ENCODE assay signal across 10 mouse cellular contexts in the genomic region with DNA sequence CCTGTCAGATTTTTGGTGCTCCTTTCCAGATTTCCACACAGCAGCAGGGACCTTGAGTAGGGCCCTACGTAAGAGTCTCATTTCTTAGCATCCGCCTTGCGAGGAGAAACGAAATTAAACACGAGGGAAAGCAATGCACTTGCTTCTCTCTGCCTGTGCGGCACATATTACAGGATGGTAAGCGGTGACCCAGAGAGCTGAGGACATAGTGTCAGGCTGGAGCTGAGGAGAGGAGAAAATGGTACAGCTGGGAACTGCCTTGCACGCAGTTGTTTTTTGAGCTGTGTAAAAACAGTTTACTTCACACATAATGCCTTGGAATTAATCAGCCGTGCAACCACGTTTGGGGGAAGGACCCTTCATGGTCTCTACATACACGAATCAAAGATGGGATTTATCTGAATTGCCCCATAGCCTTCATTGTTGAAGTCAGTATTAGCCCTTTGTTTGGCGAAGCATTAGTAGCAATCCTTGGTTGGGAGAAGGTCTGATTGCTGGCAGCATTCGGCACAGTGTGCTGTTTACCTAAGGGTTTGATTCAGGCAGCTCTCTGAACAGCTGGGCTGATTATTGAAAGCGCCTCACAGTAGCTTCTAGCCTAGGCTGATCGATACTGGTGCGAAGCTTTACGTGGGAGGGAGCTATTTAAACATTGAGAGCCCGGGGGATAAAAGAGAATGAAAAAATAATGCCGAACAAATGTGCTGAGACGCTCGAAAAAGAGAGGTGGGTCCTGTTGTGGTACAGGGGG.
DNase-seq lines count a peak whose midpoint lies in the region; ATAC-seq lines count a peak whose summit lies in the region.
"Had no signal": no experiment of that assay in that cellular context is flagged by ENCODE, and none has a peak within 500 bp of the region (broad histone marks: within the 10 kb centered on the region; RNA-seq: fewer than 3 reads in every experiment).

No protein-coding gene starts in this region.

- H3K27me3 ChIP-seq in forebrain, embryonic 16.5 days (replicated peaks; ENCODE audit: control insufficient read depth, insufficient read depth, low read length), result no peaks in the 10 kb centered on the region
- no peaks in the 10 kb centered on the region for H3K27me3 ChIP-seq in hindbrain, embryonic 16.5 days (replicated peaks; ENCODE audit: control insufficient read depth, insufficient read depth, low read length)
- H3K27me3 ChIP-seq in neural tube, embryonic 15.5 days (replicated peaks), result no peaks in the 10 kb centered on the region

- no peaks in the 10 kb centered on the region for H3K36me3 ChIP-seq in forebrain, embryonic 16.5 days (ENCODE audit: control insufficient read depth, insufficient read depth)
- no peaks in the 10 kb centered on the region for H3K36me3 ChIP-seq in hindbrain, embryonic 16.5 days (ENCODE audit: control insufficient read depth, insufficient read depth, low read length)
- no peaks in the 10 kb centered on the region for H3K36me3 ChIP-seq in neural tube, embryonic 15.5 days

- peaks cover 5% of the 10 kb centered on the region; the same call in 1 of the 2 replicates for H3K4me1 ChIP-seq in forebrain, embryonic 16.5 days (replicated peaks; ENCODE audit: control insufficient read depth, insufficient read depth, low read length)
- H3K4me1 ChIP-seq in hindbrain, embryonic 16.5 days (ENCODE audit: control insufficient read depth, insufficient read depth, low read depth, low read length), result peaks cover 7% of the 10 kb centered on the region; the same call in 1 of the 2 replicates
- peaks cover 12% of the 10 kb centered on the region for H3K4me1 ChIP-seq in neural tube, embryonic 15.5 days

- no peak overlapping the region for H3K27ac ChIP-seq in forebrain, embryonic 16.5 days (ENCODE audit: low read length)
- H3K27ac ChIP-seq in hindbrain, embryonic 16.5 days (ENCODE audit: low read depth, low read length), result no peak overlapping the region
- no peak overlapping the region for H3K27ac ChIP-seq in neural tube, embryonic 15.5 days (replicated peaks)

- H3K4me3 ChIP-seq in forebrain, embryonic 16.5 days (replicated peaks; ENCODE audit: low read length), result no peak overlapping the region
- no peak overlapping the region for H3K4me3 ChIP-seq in hindbrain, embryonic 16.5 days (ENCODE audit: low read length)
- no peak overlapping the region for H3K4me3 ChIP-seq in neural tube, embryonic 15.5 days (replicated peaks)

- WGBS in forebrain, embryonic 16.5 days, result 35% methylated on average over 21 of the region's 21 CpGs
- 48% methylated on average over 21 of the region's 21 CpGs for WGBS in hindbrain, embryonic 16.5 days
- 40% methylated on average over 21 of the region's 21 CpGs for WGBS in neural tube, embryonic 15.5 days

- ATAC-seq in forebrain, embryonic 16.5 days, result peak; percentile 50; the same call in 1 of the 2 replicates
- peak; percentile 56 for ATAC-seq in hindbrain, embryonic 16.5 days
- no peak for ATAC-seq in neural tube, embryonic 15.5 days (ENCODE audit: low FRiP score)

- H3K9ac ChIP-seq in forebrain, embryonic 16.5 days (replicated peaks; ENCODE audit: low read depth, low read length), result no peak overlapping the region; the same call in 1 of the 2 replicates
- H3K9ac ChIP-seq in hindbrain, embryonic 16.5 days (ENCODE audit: low read depth, low read length), result no peak overlapping the region
- no peak overlapping the region for H3K9ac ChIP-seq in neural tube, embryonic 15.5 days (replicated peaks)

- no peaks in the 10 kb centered on the region for H3K9me3 ChIP-seq in forebrain, embryonic 16.5 days (ENCODE audit: control insufficient read depth, low read length)
- H3K9me3 ChIP-seq in hindbrain, embryonic 16.5 days (ENCODE audit: control insufficient read depth, low read length), result no peaks in the 10 kb centered on the region
- H3K9me3 ChIP-seq in neural tube, embryonic 15.5 days (replicated peaks), result no peaks in the 10 kb centered on the region
- H3K9me3 ChIP-seq: G1E had no signal

- DNase-seq in layer of hippocampus, adult 9-11 months, result peak; percentile 39
- DNase-seq in layer of hippocampus, postnatal 36 days, result no peak
- DNase-seq in urinary bladder, postnatal 36 days (ENCODE audit: low spot score in 2 of 2), result no peak
- no peak for DNase-seq in cerebellum, adult 9-10 months
- DNase-seq: cerebellum, postnatal 10 days had no signal

- no peak overlapping the region for H3K4me2 ChIP-seq in forebrain, embryonic 16.5 days (ENCODE audit: low read length)
- H3K4me2 ChIP-seq in hindbrain, embryonic 16.5 days (ENCODE audit: low read length), result no peak overlapping the region; the same call in 1 of the 2 replicates
- H3K4me2 ChIP-seq in neural tube, embryonic 15.5 days, result peak overlapping the region; percentile 9; the same call in 1 of the 2 replicates
- H3K4me2 ChIP-seq: heart, embryonic 11.5 days had no signal
